Mouse (Mus musculus): ENCODE results near the gene Gigyf2. TPM values are rescaled to one million over a fixed set of nuclear protein-coding genes. Genes with fewer than 3 reads are reported as not detected.

The Gigyf2 gene
- polyA plus RNA-seq, 1 experiment from 2014 or later: 55.8 TPM

- Histone ChIP-seq H3K27ac (ENCODE audit: low read depth, low read length) (no peak overlapping the region), H3K4me1 (replicated peaks; ENCODE audit: control insufficient read depth, insufficient read depth, low read length) (no peaks in the 10 kb centered on the region), H3K36me3 (ENCODE audit: control insufficient read depth, insufficient read depth, low read length) (no peaks in the 10 kb centered on the region), H3K9ac (ENCODE audit: low read length) (no peak overlapping the region), H3K27me3 (ENCODE audit: control insufficient read depth, insufficient read depth, low read length) (no peaks in the 10 kb centered on the region), H3K4me3 (ENCODE audit: low read depth, low read length) (no peak overlapping the region), H3K4me2 (ENCODE audit: low read depth, low read length, severe bottlenecking) (no peak overlapping the region), H3K9me3 (ENCODE audit: control insufficient read depth, low read length) (no peaks in the 10 kb centered on the region)
- 84% methylated on average over 4 of the region's 4 CpGs for WGBS
- no peak for DNase-seq (ENCODE audit: low spot score)
- ATAC-seq (replicated peaks; ENCODE audit: low FRiP score): no peak
These were observed 32.6 kb upstream of the Gigyf2 start for GRCm38 (mm10) chr1:87294063-87294710.

GRCm38 (mm10) chr1:87294951-87295350, 31.8 kb upstream of the Gigyf2 start:
- no peak overlapping the region for H3K4me3 ChIP-seq (ENCODE audit: low read depth, low read length)
- H3K9me3 ChIP-seq (ENCODE audit: control insufficient read depth, low read length): no peaks in the 10 kb centered on the region
- no peak overlapping the region for H3K9ac ChIP-seq (ENCODE audit: low read length)
- no peak overlapping the region for H3K27ac ChIP-seq (ENCODE audit: low read depth, low read length)
- H3K4me2 ChIP-seq (ENCODE audit: low read depth, low read length, severe bottlenecking): no peak overlapping the region
- WGBS: 74% methylated on average over 4 of the region's 4 CpGs
- no peaks in the 10 kb centered on the region for H3K4me1 ChIP-seq (replicated peaks; ENCODE audit: control insufficient read depth, insufficient read depth, low read length)
- H3K36me3 ChIP-seq (ENCODE audit: control insufficient read depth, insufficient read depth, low read length): no peaks in the 10 kb centered on the region
- ATAC-seq (replicated peaks; ENCODE audit: low FRiP score): no peak
- DNase-seq (ENCODE audit: low spot score): no peak
- H3K27me3 ChIP-seq (ENCODE audit: control insufficient read depth, insufficient read depth, low read length): no peaks in the 10 kb centered on the region

GRCm38 (mm10) chr1:87297346-87297925, 29.4 kb upstream of the Gigyf2 start:
- Histone ChIP-seq H3K36me3 (ENCODE audit: control insufficient read depth, insufficient read depth, low read length) (no peaks in the 10 kb centered on the region), H3K9ac (ENCODE audit: low read length) (no peak overlapping the region), H3K27me3 (ENCODE audit: control insufficient read depth, insufficient read depth, low read length) (no peaks in the 10 kb centered on the region), H3K4me2 (ENCODE audit: low read depth, low read length, severe bottlenecking) (no peak overlapping the region), H3K9me3 (ENCODE audit: control insufficient read depth, low read length) (no peaks in the 10 kb centered on the region), H3K27ac (ENCODE audit: low read depth, low read length) (no peak overlapping the region), H3K4me3 (ENCODE audit: low read depth, low read length) (no peak overlapping the region), H3K4me1 (replicated peaks; ENCODE audit: control insufficient read depth, insufficient read depth, low read length) (no peaks in the 10 kb centered on the region)
- no peak for ATAC-seq (replicated peaks; ENCODE audit: low FRiP score)
- DNase-seq (ENCODE audit: low spot score): no peak
- 91% methylated on average over 10 of the region's 10 CpGs for WGBS

- H3K36me3 ChIP-seq (ENCODE audit: control insufficient read depth, insufficient read depth, low read length): no peaks in the 10 kb centered on the region
- DNase-seq (ENCODE audit: low spot score) (no peak), ATAC-seq (replicated peaks; ENCODE audit: low FRiP score) (no peak)
- H3K9me3 ChIP-seq (ENCODE audit: control insufficient read depth, low read length): no peaks in the 10 kb centered on the region
- H3K4me3 ChIP-seq (ENCODE audit: low read depth, low read length): no peak overlapping the region
- H3K4me2 ChIP-seq (ENCODE audit: low read depth, low read length, severe bottlenecking): no peak overlapping the region
- no peak overlapping the region for H3K27ac ChIP-seq (ENCODE audit: low read depth, low read length)
- H3K4me1 ChIP-seq (replicated peaks; ENCODE audit: control insufficient read depth, insufficient read depth, low read length): no peaks in the 10 kb centered on the region
- 81% methylated on average over 14 of the region's 14 CpGs for WGBS
- H3K27me3 ChIP-seq (ENCODE audit: control insufficient read depth, insufficient read depth, low read length): no peaks in the 10 kb centered on the region
- no peak overlapping the region for H3K9ac ChIP-seq (ENCODE audit: low read length)
These were observed 26.2 kb upstream of the Gigyf2 start for GRCm38 (mm10) chr1:87300360-87301286.

GRCm38 (mm10) chr1:87301971-87302370, 24.8 kb upstream of the Gigyf2 start:
- DNase-seq (ENCODE audit: low spot score) (no peak), ATAC-seq (replicated peaks; ENCODE audit: low FRiP score) (no peak)
- WGBS: 85% methylated on average over 2 of the region's 2 CpGs

GRCm38 (mm10) chr1:87308952-87309351, 17.8 kb upstream of the Gigyf2 start:
- Histone ChIP-seq H3K36me3 (ENCODE audit: control insufficient read depth, insufficient read depth, low read length) (no peaks in the 10 kb centered on the region), H3K9ac (ENCODE audit: low read length) (no peak overlapping the region), H3K4me3 (ENCODE audit: low read depth, low read length) (no peak overlapping the region), H3K9me3 (ENCODE audit: control insufficient read depth, low read length) (no peaks in the 10 kb centered on the region), H3K27me3 (ENCODE audit: control insufficient read depth, insufficient read depth, low read length) (no peaks in the 10 kb centered on the region), H3K27ac (ENCODE audit: low read depth, low read length) (no peak overlapping the region), H3K4me2 (ENCODE audit: low read depth, low read length, severe bottlenecking) (no peak overlapping the region), H3K4me1 (replicated peaks; ENCODE audit: control insufficient read depth, insufficient read depth, low read length) (no peaks in the 10 kb centered on the region)
- DNase-seq (ENCODE audit: low spot score) (no peak), ATAC-seq (replicated peaks; ENCODE audit: low FRiP score) (no peak)
- WGBS: 92% methylated on average over 3 of the region's 3 CpGs

More at GRCm38 (mm10) chr1:87301971-87302370, 24.8 kb upstream of the Gigyf2 start:
- Histone ChIP-seq H3K4me3 (ENCODE audit: low read depth, low read length) (no peak overlapping the region), H3K9ac (ENCODE audit: low read length) (no peak overlapping the region), H3K27ac (ENCODE audit: low read depth, low read length) (no peak overlapping the region), H3K9me3 (ENCODE audit: control insufficient read depth, low read length) (no peaks in the 10 kb centered on the region), H3K4me1 (replicated peaks; ENCODE audit: control insufficient read depth, insufficient read depth, low read length) (no peaks in the 10 kb centered on the region), H3K4me2 (ENCODE audit: low read depth, low read length, severe bottlenecking) (no peak overlapping the region), H3K27me3 (ENCODE audit: control insufficient read depth, insufficient read depth, low read length) (no peaks in the 10 kb centered on the region), H3K36me3 (ENCODE audit: control insufficient read depth, insufficient read depth, low read length) (no peaks in the 10 kb centered on the region)

- H3K36me3 ChIP-seq (ENCODE audit: control insufficient read depth, insufficient read depth, low read length): no peaks in the 10 kb centered on the region
- ATAC-seq (replicated peaks; ENCODE audit: low FRiP score): no peak
- H3K4me2 ChIP-seq (ENCODE audit: low read depth, low read length, severe bottlenecking): no peak overlapping the region
- 83% methylated on average over 16 of the region's 16 CpGs for WGBS
- H3K4me1 ChIP-seq (replicated peaks; ENCODE audit: control insufficient read depth, insufficient read depth, low read length): no peaks in the 10 kb centered on the region
- no peak overlapping the region for H3K27ac ChIP-seq (ENCODE audit: low read depth, low read length)
- H3K4me3 ChIP-seq (ENCODE audit: low read depth, low read length): no peak overlapping the region
- H3K9me3 ChIP-seq (ENCODE audit: control insufficient read depth, low read length): no peaks in the 10 kb centered on the region
- no peak overlapping the region for H3K9ac ChIP-seq (ENCODE audit: low read length)
- no peak for DNase-seq (ENCODE audit: low spot score)
- no peaks in the 10 kb centered on the region for H3K27me3 ChIP-seq (ENCODE audit: control insufficient read depth, insufficient read depth, low read length)
These were observed 17.2 kb upstream of the Gigyf2 start for GRCm38 (mm10) chr1:87309621-87310020.

GRCm38 (mm10) chr1:87312681-87313080, 14.1 kb upstream of the Gigyf2 start:
- WGBS: 95% methylated on average over 2 of the region's 2 CpGs
- Histone ChIP-seq H3K9ac (ENCODE audit: low read length) (no peak overlapping the region), H3K36me3 (ENCODE audit: control insufficient read depth, insufficient read depth, low read length) (no peaks in the 10 kb centered on the region), H3K4me2 (ENCODE audit: low read depth, low read length, severe bottlenecking) (no peak overlapping the region), H3K27me3 (ENCODE audit: control insufficient read depth, insufficient read depth, low read length) (no peaks in the 10 kb centered on the region), H3K4me3 (ENCODE audit: low read depth, low read length) (no peak overlapping the region), H3K4me1 (replicated peaks; ENCODE audit: control insufficient read depth, insufficient read depth, low read length) (no peaks in the 10 kb centered on the region), H3K27ac (ENCODE audit: low read depth, low read length) (no peak overlapping the region), H3K9me3 (ENCODE audit: control insufficient read depth, low read length) (no peaks in the 10 kb centered on the region)
- ATAC-seq (replicated peaks; ENCODE audit: low FRiP score) (no peak), DNase-seq (ENCODE audit: low spot score) (no peak)

Measured in forebrain, embryonic 11.5 days (tissue).